Mouse (Mus musculus): Measurements from ENCODE around the gene Foxp1. TPM values are rescaled to one million over a fixed set of nuclear protein-coding genes. Genes with fewer than 3 reads are reported as not detected.

Gene Foxp1
- total and polyA plus RNA-seq, 3 experiments, result 57.4 to 88.1 (median 79.8) TPM

DNA sequence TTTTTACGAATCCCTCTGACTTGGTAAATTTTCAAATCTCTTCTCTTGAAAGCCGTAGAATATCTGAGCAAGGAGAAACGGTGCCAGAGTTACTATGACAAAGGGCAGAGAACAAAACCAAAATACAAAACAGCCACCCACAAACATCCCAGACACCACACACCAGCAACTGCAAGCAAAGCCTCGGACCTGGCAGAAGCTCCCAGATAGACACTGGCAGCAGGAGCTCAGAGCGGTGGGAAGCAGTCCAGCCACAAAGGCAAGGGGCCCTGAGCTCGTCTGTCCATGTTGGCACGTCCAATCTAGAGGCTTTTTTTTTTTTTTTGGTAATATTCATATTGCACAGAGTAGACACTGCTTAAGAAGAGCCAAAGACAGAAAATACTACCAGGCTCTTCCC is 58.6 kb downstream of the Foxp1 start:
- DNase-seq (ENCODE audit: low spot score), result no peak
- Histone ChIP-seq H3K4me3 (ENCODE audit: low read depth, low read length) (no peak overlapping the region), H3K9me3 (replicated peaks) (no peaks in the 10 kb centered on the region), H3K36me3 (replicated peaks) (peaks cover 53% of the 10 kb centered on the region), H3K4me1 (ENCODE audit: insufficient read depth, low read depth, low read length) (no peaks in the 10 kb centered on the region), H3K27me3 (ENCODE audit: insufficient read depth, low read length) (no peaks in the 10 kb centered on the region)
- ATAC-seq (ENCODE audit: extremely low read depth, insufficient number of reproducible peaks, low FRiP score, poor library complexity, severe bottlenecking), result no peak
- TF ChIP-seq TAL1 (conservative IDR thresholded peaks at IDR 0.05; ENCODE audit: low read depth, low read length), result no peak
- no peak for TF ChIP-seq GATA1 (IDR thresholded peaks at IDR 0.05; ENCODE audit: borderline replicate concordance, low read length)
- no peak for TF ChIP-seq POLR2AphosphoS5 (IDR thresholded peaks at IDR 0.05; ENCODE audit: insufficient replicate concordance, low read depth, low read length)
- TF ChIP-seq GATA2 (IDR thresholded peaks at IDR 0.05; ENCODE audit: borderline replicate concordance, low read depth, low read length), result no peak
- TF ChIP-seq CTCF (IDR thresholded peaks at IDR 0.05; ENCODE audit: low read depth, low read length), result no peak

DNA sequence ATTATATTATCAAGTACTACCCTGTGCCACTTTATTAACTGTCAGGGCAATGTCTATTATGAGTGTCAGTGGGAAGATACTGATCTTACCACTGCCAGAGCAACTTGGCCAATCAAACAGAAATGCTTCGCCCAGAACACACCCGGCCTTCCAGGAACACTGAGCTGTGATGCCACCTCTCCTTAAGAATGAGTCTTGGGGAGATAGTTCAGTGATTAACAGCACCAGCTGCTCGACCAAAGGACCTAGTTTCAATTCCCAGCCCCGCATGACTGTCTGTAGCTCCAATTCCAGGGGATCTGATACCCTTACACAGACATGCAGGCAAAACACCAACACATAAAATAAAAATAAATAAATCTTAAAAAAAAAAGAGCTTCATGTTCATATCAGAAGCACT is 63.7 kb downstream of the Foxp1 start:
- Histone ChIP-seq H3K27me3 (ENCODE audit: insufficient read depth, low read length) (no peaks in the 10 kb centered on the region), H3K4me3 (ENCODE audit: low read depth, low read length) (no peak overlapping the region), H3K36me3 (replicated peaks) (peaks cover 49% of the 10 kb centered on the region), H3K4me1 (ENCODE audit: insufficient read depth, low read depth, low read length) (no peaks in the 10 kb centered on the region), H3K9me3 (replicated peaks) (no peaks in the 10 kb centered on the region)
- ATAC-seq (ENCODE audit: extremely low read depth, insufficient number of reproducible peaks, low FRiP score, poor library complexity, severe bottlenecking) (no peak), DNase-seq (ENCODE audit: low spot score) (no peak)
- TF ChIP-seq CTCF (IDR thresholded peaks at IDR 0.05; ENCODE audit: low read depth, low read length) (no peak), POLR2AphosphoS5 (IDR thresholded peaks at IDR 0.05; ENCODE audit: insufficient replicate concordance, low read depth, low read length) (no peak), GATA2 (IDR thresholded peaks at IDR 0.05; ENCODE audit: borderline replicate concordance, low read depth, low read length) (no peak), GATA1 (IDR thresholded peaks at IDR 0.05; ENCODE audit: borderline replicate concordance, low read length) (no peak), TAL1 (conservative IDR thresholded peaks at IDR 0.05; ENCODE audit: low read depth, low read length) (no peak)

DNA sequence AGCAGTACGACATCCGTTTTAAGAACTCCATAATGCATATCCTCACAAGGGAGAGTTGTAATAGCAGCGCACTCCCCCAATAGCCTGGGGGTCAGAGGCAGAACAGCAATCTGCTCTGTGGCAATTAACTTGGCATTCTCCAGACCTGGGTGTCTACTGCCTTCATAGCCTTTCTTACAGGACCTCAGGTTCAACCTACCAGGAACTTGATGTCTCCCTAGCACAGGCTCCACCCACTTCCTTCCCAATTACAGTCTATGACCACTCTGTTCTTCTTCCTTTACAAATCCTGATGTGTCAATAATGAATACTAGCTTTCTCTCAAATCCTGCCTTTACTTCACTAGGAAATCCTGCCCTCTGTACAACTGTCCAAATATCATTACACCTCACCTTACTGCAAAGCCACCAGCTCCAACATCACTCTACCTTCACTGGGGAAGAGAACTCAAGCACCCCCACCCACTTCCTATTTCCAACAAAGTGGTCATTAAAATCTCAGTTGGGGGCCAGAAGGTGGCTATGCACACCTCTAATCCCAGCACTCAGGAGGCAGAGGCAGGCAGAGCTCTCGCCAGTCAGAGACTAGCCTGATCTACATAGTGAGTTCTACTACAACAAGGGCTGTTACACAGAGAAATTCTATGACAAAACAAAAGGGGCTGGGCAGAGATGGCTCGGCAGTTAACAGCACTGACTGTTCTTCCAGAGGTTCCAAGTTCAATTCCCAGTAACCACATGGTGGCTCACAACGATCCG is 68.6 kb downstream of the Foxp1 start:
- Histone ChIP-seq H3K9me3 (replicated peaks) (no peaks in the 10 kb centered on the region), H3K4me1 (ENCODE audit: insufficient read depth, low read depth, low read length) (no peaks in the 10 kb centered on the region), H3K27me3 (ENCODE audit: insufficient read depth, low read length) (no peaks in the 10 kb centered on the region), H3K4me3 (ENCODE audit: low read depth, low read length) (no peak overlapping the region), H3K36me3 (replicated peaks) (peaks cover 53% of the 10 kb centered on the region)
- TF ChIP-seq TAL1 (conservative IDR thresholded peaks at IDR 0.05; ENCODE audit: low read depth, low read length) (no peak), GATA2 (IDR thresholded peaks at IDR 0.05; ENCODE audit: borderline replicate concordance, low read depth, low read length) (no peak), POLR2AphosphoS5 (IDR thresholded peaks at IDR 0.05; ENCODE audit: insufficient replicate concordance, low read depth, low read length) (no peak), GATA1 (IDR thresholded peaks at IDR 0.05; ENCODE audit: borderline replicate concordance, low read length) (no peak), CTCF (IDR thresholded peaks at IDR 0.05; ENCODE audit: low read depth, low read length) (no peak)
- ATAC-seq (ENCODE audit: extremely low read depth, insufficient number of reproducible peaks, low FRiP score, poor library complexity, severe bottlenecking) (no peak), DNase-seq (ENCODE audit: low spot score) (no peak)

DNA sequence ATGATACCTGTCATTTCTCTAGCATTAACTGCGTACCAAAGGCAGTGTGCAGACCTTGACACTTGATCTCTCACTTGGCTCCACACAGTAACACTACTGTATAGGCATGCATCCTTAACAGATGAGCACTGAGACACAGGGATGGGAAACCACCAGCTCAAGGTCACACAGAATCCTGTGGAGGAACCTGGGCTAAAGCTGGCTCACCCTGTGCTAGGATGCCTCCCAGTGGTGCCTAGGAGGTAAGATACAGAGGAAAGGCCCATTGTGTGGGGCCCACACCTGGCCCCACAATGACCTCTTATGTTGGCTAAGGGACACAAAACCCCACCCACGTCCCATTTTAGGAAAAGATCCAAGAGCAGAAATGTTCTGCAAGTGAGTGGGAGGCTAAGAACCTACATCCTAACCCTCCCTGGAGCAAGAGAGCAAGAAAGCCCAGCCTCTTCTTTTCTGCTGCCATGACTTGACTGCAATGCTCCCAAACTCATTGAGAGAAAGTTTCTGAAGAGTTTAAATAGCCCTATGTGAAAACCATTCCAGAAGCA is 69.8 kb downstream of the Foxp1 start:
- Histone ChIP-seq H3K27me3 (ENCODE audit: insufficient read depth, low read length) (no peaks in the 10 kb centered on the region), H3K4me3 (ENCODE audit: low read depth, low read length) (no peak overlapping the region), H3K9me3 (replicated peaks) (no peaks in the 10 kb centered on the region), H3K36me3 (replicated peaks) (peaks cover 51% of the 10 kb centered on the region), H3K4me1 (ENCODE audit: insufficient read depth, low read depth, low read length) (no peaks in the 10 kb centered on the region)
- DNase-seq (ENCODE audit: low spot score) (no peak), ATAC-seq (ENCODE audit: extremely low read depth, insufficient number of reproducible peaks, low FRiP score, poor library complexity, severe bottlenecking) (peak; percentile 40; the same call in 1 of the 2 replicates)
- no peak for TF ChIP-seq CTCF (IDR thresholded peaks at IDR 0.05; ENCODE audit: low read depth, low read length)
- TF ChIP-seq TAL1 (conservative IDR thresholded peaks at IDR 0.05; ENCODE audit: low read depth, low read length), result no peak
- TF ChIP-seq GATA1 (IDR thresholded peaks at IDR 0.05; ENCODE audit: borderline replicate concordance, low read length), result no peak
- TF ChIP-seq POLR2AphosphoS5 (IDR thresholded peaks at IDR 0.05; ENCODE audit: insufficient replicate concordance, low read depth, low read length), result no peak
- no peak for TF ChIP-seq GATA2 (IDR thresholded peaks at IDR 0.05; ENCODE audit: borderline replicate concordance, low read depth, low read length)

DNA sequence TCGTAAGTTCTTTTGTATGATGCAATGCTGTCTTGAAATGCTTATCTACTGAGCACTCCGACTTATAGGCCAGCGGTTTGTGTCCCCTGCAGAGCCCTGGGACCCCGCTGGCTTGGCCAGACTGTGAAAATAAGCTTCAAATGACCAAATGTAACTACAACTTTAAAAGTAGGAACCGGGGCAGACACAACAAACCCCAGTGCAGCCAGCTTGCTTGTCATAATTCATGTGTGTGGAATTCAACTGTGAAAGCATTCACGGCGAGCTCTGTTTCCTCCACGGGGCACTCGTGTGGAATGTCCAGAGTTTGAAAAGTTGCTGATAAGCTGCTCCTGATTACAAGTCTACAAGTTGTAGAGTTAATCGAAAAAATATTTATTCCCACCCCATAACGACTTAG is 71.0 kb downstream of the Foxp1 start:
- no peak for ATAC-seq (ENCODE audit: extremely low read depth, insufficient number of reproducible peaks, low FRiP score, poor library complexity, severe bottlenecking)
- Histone ChIP-seq H3K9me3 (replicated peaks) (no peaks in the 10 kb centered on the region), H3K27me3 (ENCODE audit: insufficient read depth, low read length) (no peaks in the 10 kb centered on the region), H3K36me3 (replicated peaks) (peaks cover 59% of the 10 kb centered on the region), H3K4me3 (ENCODE audit: low read depth, low read length) (no peak overlapping the region), H3K4me1 (ENCODE audit: insufficient read depth, low read depth, low read length) (no peaks in the 10 kb centered on the region)
- TF ChIP-seq TAL1 (conservative IDR thresholded peaks at IDR 0.05; ENCODE audit: low read depth, low read length), result no peak
- no peak for TF ChIP-seq POLR2AphosphoS5 (IDR thresholded peaks at IDR 0.05; ENCODE audit: insufficient replicate concordance, low read depth, low read length)
- TF ChIP-seq CTCF (IDR thresholded peaks at IDR 0.05; ENCODE audit: low read depth, low read length), result no peak
- TF ChIP-seq GATA1 (IDR thresholded peaks at IDR 0.05; ENCODE audit: borderline replicate concordance, low read length), result no peak
- TF ChIP-seq GATA2 (IDR thresholded peaks at IDR 0.05; ENCODE audit: borderline replicate concordance, low read depth, low read length), result no peak
- no peak for DNase-seq (ENCODE audit: low spot score)

DNA sequence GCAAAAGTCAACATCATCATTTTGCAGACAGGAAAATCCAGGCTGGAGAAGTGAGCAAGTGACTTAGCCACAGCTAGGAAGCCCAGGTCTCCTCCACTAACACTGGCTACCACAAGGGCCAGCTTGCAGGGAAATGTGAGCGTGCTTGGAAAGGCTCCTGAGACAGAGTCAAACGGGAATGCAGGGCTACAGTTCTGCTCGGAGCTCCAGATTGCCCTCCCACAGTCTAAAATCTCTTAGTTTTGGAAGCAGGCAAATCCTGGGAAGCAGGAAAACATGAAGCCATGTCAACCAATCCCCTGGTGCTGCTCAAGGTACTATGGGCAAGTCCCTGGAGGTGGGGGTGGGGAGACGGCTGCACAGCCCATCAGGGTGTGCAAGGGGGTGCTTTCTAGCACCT is 75.1 kb downstream of the Foxp1 start:
- peaks cover 45% of the 10 kb centered on the region for H3K36me3 ChIP-seq (replicated peaks)

More for the DNA sequence above, 75.1 kb downstream of the Foxp1 start:
- Histone ChIP-seq H3K4me1 (ENCODE audit: insufficient read depth, low read depth, low read length) (no peaks in the 10 kb centered on the region), H3K4me3 (ENCODE audit: low read depth, low read length) (no peak overlapping the region), H3K27me3 (ENCODE audit: insufficient read depth, low read length) (no peaks in the 10 kb centered on the region), H3K9me3 (replicated peaks) (no peaks in the 10 kb centered on the region)
- DNase-seq (ENCODE audit: low spot score) (no peak), ATAC-seq (ENCODE audit: extremely low read depth, insufficient number of reproducible peaks, low FRiP score, poor library complexity, severe bottlenecking) (no peak)
- TF ChIP-seq POLR2AphosphoS5 (IDR thresholded peaks at IDR 0.05; ENCODE audit: insufficient replicate concordance, low read depth, low read length), result no peak
- no peak for TF ChIP-seq TAL1 (conservative IDR thresholded peaks at IDR 0.05; ENCODE audit: low read depth, low read length)
- no peak for TF ChIP-seq GATA2 (IDR thresholded peaks at IDR 0.05; ENCODE audit: borderline replicate concordance, low read depth, low read length)
- TF ChIP-seq CTCF (IDR thresholded peaks at IDR 0.05; ENCODE audit: low read depth, low read length), result no peak
- TF ChIP-seq GATA1 (IDR thresholded peaks at IDR 0.05; ENCODE audit: borderline replicate concordance, low read length), result no peak

All from G1E (cell line).